Mouse (Mus musculus) heart, postnatal 25 days (tissue): ENCODE data around the gene Sash3. TPM values are rescaled to one million over a fixed set of nuclear protein-coding genes. Genes with fewer than 3 reads are reported as not detected.
"Not testable (repeated sequence)": the region's sequence is repeated elsewhere in the genome, so short reads cannot be mapped to it uniquely, and the experiment has no call there.

Experiments
- DNase-seq: peaks from one replicate; pipeline ENCODE4 v3.0.0; 2022; ENCODE audit warnings: low spot score
- intact Hi-C: fragments of 180-260 bp; cut with DNase I; formaldehyde crosslinking; loops from one replicate; pipeline ENCODE4 v1.15.1; 2025
- total RNA-seq, 2 experiments: library from RNA; stranded (reverse); gene quantifications; 2 replicates each; pipeline ENCODE4 v1.2.3; 2021

The Sash3 gene
- total RNA-seq, 2 experiments from 2014 or later = 0.84 to 1.2 TPM

GRCm38 (mm10) chrX:48199026-48199425 is 52.8 kb downstream of the Sash3 start:
- intact Hi-C loops = loop anchor here (10.0 kb wide), 1 partner anchor 196 kb away; no protein-coding TSS in a partner anchor
- DNase-seq = no peak

- intact Hi-C loops = no loop called here
Measured at GRCm38 (mm10) chrX:48200699-48201098, 54.5 kb downstream of the Sash3 start.

GRCm38 (mm10) chrX:48201973-48202372 is 55.7 kb downstream of the Sash3 start:
- intact Hi-C loops = no loop called here
- no peak for DNase-seq

More at GRCm38 (mm10) chrX:48200699-48201098, 54.5 kb downstream of the Sash3 start:
- DNase-seq = no peak

GRCm38 (mm10) chrX:48202436-48202835 is 56.2 kb downstream of the Sash3 start:
- DNase-seq = no peak
- intact Hi-C loops = no loop called here

GRCm38 (mm10) chrX:48202995-48203394 is 56.8 kb downstream of the Sash3 start:
- intact Hi-C loops = no loop called here
- DNase-seq = no peak

GRCm38 (mm10) chrX:48203763-48204162 is 57.5 kb downstream of the Sash3 start:
- DNase-seq = no peak
- intact Hi-C loops = no loop called here

GRCm38 (mm10) chrX:48204469-48204868 is 58.2 kb downstream of the Sash3 start:
- intact Hi-C loops = no loop called here

GRCm38 (mm10) chrX:48207761-48208487 is 61.7 kb downstream of the Sash3 start:
- intact Hi-C loops = no loop called here
- DNase-seq = no peak

More at GRCm38 (mm10) chrX:48204469-48204868, 58.2 kb downstream of the Sash3 start:
- no peak for DNase-seq

- intact Hi-C loops = no loop called here
Measured at GRCm38 (mm10) chrX:48208519-48209185, 62.4 kb downstream of the Sash3 start, which contains the start of gene Zdhhc9. Gene Zdhhc9, minus strand, starts transcription at chrX:48208878.

GRCm38 (mm10) chrX:48209746-48210145 is 63.5 kb downstream of the Sash3 start:
- DNase-seq, intact Hi-C loops: not testable (repeated sequence)

More at GRCm38 (mm10) chrX:48208519-48209185, 62.4 kb downstream of the Sash3 start, which contains the start of gene Zdhhc9:
- DNase-seq = peak; percentile 77

Other genes with a start within 250 kb of the Sash3 start
- 10 to 100 TPM; 12.0 to 13.5 TPM for gene Ocrl, start 234.0 kb upstream of the Sash3 start, total RNA-seq
- 10 to 100 TPM in 1 of 2 experiments, 1 to 10 TPM in 1; 9.3 to 17.0 TPM for gene Apln, start 111.6 kb upstream of the Sash3 start, total RNA-seq
- gene Xpnpep2, start 37.7 kb upstream of the Sash3 start, total RNA-seq = 1 to 10 TPM; 2.7 to 3.6 TPM
- 10 to 100 TPM; 26.5 to 35.8 TPM for gene Zdhhc9, start 62.4 kb downstream of the Sash3 start, total RNA-seq
- 10 to 100 TPM; 12.6 to 17.9 TPM for gene Utp14a, start 110.4 kb downstream of the Sash3 start, total RNA-seq
- 1 to 10 TPM; 5.3 to 7.6 TPM for gene Bcorl1, start 194.9 kb downstream of the Sash3 start, total RNA-seq